Mouse (Mus musculus) layer of hippocampus, postnatal 36 days (tissue): Measurements from ENCODE around the gene Vmo1. TPM values are rescaled to one million over a fixed set of nuclear protein-coding genes. Genes with fewer than 3 reads are reported as not detected.

Source experiments
- DNase-seq, 2 experiments: peaks; one replicate each; pipeline ENCODE4 v3.0.0; 2022
- total RNA-seq, 2 experiments: library from RNA; stranded (reverse); gene quantifications; 2 replicates each; pipeline ENCODE4 v1.2.3; 2021

Gene Vmo1
- total RNA-seq, 2 experiments from 2014 or later: not detected

DNA sequence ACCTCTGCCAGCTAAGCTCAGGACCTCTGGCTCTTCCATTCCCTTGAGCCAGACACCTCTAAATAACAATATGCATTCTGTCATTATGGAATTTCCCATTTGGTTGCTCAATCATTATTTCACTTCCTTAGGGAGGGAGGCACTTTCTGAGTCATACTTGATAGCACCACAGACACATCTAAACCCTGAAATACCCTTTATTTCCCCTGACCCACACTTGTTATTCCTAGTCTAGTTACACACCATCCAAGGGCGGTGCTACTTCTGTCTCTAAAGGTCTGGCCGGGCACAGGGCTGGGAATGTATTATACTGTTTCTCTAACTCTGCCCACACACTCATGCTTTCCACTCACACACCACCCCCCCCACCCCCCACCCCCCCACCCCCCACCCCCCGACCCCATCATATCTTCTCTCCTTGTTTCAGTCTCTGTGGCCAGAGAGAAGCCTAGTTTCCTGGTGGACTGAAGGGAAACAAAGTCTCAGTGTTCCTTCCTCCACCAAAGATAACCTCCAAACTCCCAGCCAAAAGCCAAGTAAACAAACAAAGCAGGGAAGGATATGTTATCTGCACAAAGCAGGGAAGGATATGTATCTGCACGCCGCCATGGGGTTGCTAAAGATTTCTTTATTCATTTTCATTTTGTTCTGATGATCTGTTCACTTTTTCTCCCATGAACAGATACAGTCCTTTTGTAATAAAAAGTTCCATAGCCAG lies 46.4 kb downstream of the Vmo1 start:
- DNase-seq: no peak

DNA sequence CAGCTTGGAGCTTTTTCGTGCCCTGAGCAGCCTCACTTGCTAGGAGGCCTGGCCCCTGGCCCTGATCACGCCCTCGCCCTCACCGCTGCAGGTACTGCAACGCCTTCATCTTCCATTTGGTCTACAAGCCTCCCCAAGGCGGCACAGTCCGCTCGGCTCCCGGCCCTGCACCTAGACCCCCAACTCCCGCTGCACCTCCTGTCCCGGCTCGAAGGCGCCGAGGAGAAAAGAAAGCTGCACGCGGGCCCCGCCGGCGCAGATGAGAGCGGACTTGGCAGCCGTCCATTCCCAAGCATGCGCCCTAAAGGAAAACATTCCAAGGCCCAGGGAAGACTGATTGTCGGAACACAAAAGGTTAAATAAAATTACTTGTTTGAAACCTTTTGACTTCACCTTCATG lies 48.6 kb downstream of the Vmo1 start:
- DNase-seq: no peak

DNA sequence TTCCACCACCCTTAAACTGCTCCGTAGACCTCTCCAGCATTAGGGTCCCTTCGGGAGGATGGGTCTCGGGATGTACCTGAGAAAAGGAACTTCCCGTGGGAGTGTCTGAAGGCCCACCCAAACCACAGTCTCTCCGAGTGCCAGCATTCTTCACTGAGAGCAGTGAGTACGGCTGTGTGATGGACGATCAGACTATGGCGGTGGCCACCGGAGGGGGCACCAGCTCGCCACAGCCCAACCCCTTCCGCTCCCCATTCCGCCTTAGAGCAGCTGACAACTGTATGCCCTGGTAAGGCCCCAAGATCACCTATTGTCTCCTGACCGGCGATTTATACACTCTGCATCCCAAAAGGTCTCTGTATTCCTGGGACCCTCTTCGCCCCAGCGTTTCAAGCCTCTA lies 49.2 kb downstream of the Vmo1 start:
- DNase-seq: no peak

DNA sequence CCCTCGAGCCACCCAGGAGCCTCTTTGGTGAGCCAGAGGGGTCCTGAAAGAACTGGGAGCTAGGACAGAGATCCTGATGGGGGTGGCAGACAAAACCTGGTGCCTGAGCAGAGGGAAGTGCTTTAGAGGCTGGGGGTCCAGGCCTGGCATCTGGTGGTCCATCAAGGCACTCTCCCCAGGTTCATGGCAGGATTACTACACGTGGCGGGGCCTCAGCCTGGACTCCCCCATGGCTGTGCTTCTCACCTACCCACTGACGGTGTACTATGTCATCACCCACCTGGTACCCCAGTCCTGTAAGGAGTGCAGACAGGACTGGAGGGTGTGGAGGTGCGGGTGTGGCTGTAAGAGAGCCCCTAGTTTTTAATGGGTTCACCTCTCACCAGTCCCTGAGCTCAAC lies 50.4 kb downstream of the Vmo1 start:
- DNase-seq: no peak

Other genes with a start within 250 kb of the Vmo1 start
- not detected for gene Alox12e, start 192.0 kb downstream of the Vmo1 start, total RNA-seq
- not detected for gene Alox15, start 162.6 kb downstream of the Vmo1 start, total RNA-seq
- gene Pelp1, start 104.6 kb downstream of the Vmo1 start, total RNA-seq: 10 to 100 TPM; 33.3 to 36.2 TPM
- gene Arrb2, start 82.0 kb downstream of the Vmo1 start, total RNA-seq: 100 to 1,000 TPM; 103 to 112 TPM
- 10 to 100 TPM; 13.2 to 17.3 TPM for gene Med11, start 62.7 kb downstream of the Vmo1 start, total RNA-seq
- under 1 TPM; 0.25 to 0.46 TPM for gene Zmynd15, start 55.2 kb downstream of the Vmo1 start, total RNA-seq
- gene Cxcl16, start 54.6 kb downstream of the Vmo1 start, total RNA-seq: under 1 TPM; 0.68 to 0.97 TPM
- gene Tm4sf5, start 9.4 kb downstream of the Vmo1 start, total RNA-seq: not detected
- gene Gltpd2, start 4.6 kb upstream of the Vmo1 start, total RNA-seq: not detected
- gene Psmb6, start 10.8 kb upstream of the Vmo1 start, total RNA-seq: 100 to 1,000 TPM; 174 to 193 TPM
- not detected for gene Gm40193, start 18.3 kb upstream of the Vmo1 start, total RNA-seq
- gene Pld2, start 25.4 kb upstream of the Vmo1 start, total RNA-seq: 10 to 100 TPM; 17.5 to 17.7 TPM
- 100 to 1,000 TPM; 448 to 494 TPM for gene Mink1, start 48.3 kb upstream of the Vmo1 start, total RNA-seq
- 1 to 10 TPM; 1.2 to 1.7 TPM for gene 4930544D05Rik, start 101.2 kb upstream of the Vmo1 start, total RNA-seq
- gene Chrne, start 104.6 kb upstream of the Vmo1 start, total RNA-seq: not detected
- not detected for gene Gp1ba, start 124.5 kb upstream of the Vmo1 start, total RNA-seq
- gene Rnf167, start 132.6 kb upstream of the Vmo1 start, total RNA-seq: 10 to 100 TPM; 85.6 to 88.0 TPM
- 100 to 1,000 TPM; 115 to 119 TPM for gene Slc25a11, start 132.9 kb upstream of the Vmo1 start, total RNA-seq
- 100 to 1,000 TPM; 346 to 373 TPM for gene Pfn1, start 140.0 kb upstream of the Vmo1 start, total RNA-seq
- 1 to 10 TPM; 5.2 to 7.4 TPM for gene Eno3, start 142.6 kb upstream of the Vmo1 start, total RNA-seq
- 10 to 100 TPM; 48.2 to 50.8 TPM for gene Spag7, start 154.8 kb upstream of the Vmo1 start, total RNA-seq
- 100 to 1,000 TPM; 362 to 388 TPM for gene Camta2, start 173.5 kb upstream of the Vmo1 start, total RNA-seq
- gene Inca1, start 185.5 kb upstream of the Vmo1 start, total RNA-seq: 1 to 10 TPM; 3.0 to 3.5 TPM
- 10 to 100 TPM; 75.2 to 83.8 TPM for gene Kif1c, start 185.9 kb upstream of the Vmo1 start, total RNA-seq
- 10 to 100 TPM; 21.9 to 23.2 TPM for gene Zfp3, start 249.6 kb upstream of the Vmo1 start, total RNA-seq